Mouse (Mus musculus): ENCODE data around the gene Tex48. TPM values are rescaled to one million over a fixed set of nuclear protein-coding genes. Genes with fewer than 3 reads are reported as not detected.

Tex48 gene
- total RNA-seq (2023): not detected

GRCm38 (mm10) chr4:63622378-63622835 lies at the start of gene Tex48:
TSS of gene Tex48 (minus strand) at chr4:63622428.

GRCm38 (mm10) chr4:63663279-63663678 lies 41.1 kb upstream of the Tex48 start, which contains the start of gene Gm11214:
TSS of gene Gm11214 (minus strand) at chr4:63663379.

GRCm38 (mm10) chr4:63604945-63605344 lies 17.3 kb downstream of the Tex48 start, which contains the start of gene Gm11213:
TSS of gene Gm11213 (minus strand) at chr4:63605261.

GRCm38 (mm10) chr4:63558407-63559081 lies 63.7 kb downstream of the Tex48 start, which contains the start of gene Tmem268:
TSS of gene Tmem268 (plus strand) at chr4:63558781.

Other genes with a start within 250 kb of the Tex48 start
- 278 TPM for gene Akna, start 219.1 kb downstream of the Tex48 start, total RNA-seq (2023)
- 24.0 TPM for gene Whrn, start 126.4 kb downstream of the Tex48 start, total RNA-seq (2023)
- gene Atp6v1g1, start 77.7 kb downstream of the Tex48 start, total RNA-seq (2023): 67.0 TPM
- gene Tmem268, start 63.6 kb downstream of the Tex48 start, total RNA-seq (2023): 26.1 TPM
- gene Gm11213, start 17.2 kb downstream of the Tex48 start, total RNA-seq (2023): not detected
- not detected for gene Gm11214, start 41.0 kb upstream of the Tex48 start, total RNA-seq (2023)
- gene Tnfsf15, start 122.7 kb upstream of the Tex48 start, total RNA-seq (2023): not detected
- 9.8 TPM for gene Tnfsf8, start 238.9 kb upstream of the Tex48 start, total RNA-seq (2023)